Mouse (Mus musculus) left cerebral cortex, adult 8-10 months (tissue): ENCODE data around the gene Gpd1. TPM values are rescaled to one million over a fixed set of nuclear protein-coding genes. Genes with fewer than 3 reads are reported as not detected.
"Not testable (repeated sequence)": the region's sequence is repeated elsewhere in the genome, so short reads cannot be mapped to it uniquely, and the experiment has no call there.

Source experiments
- DNase-seq, 2 experiments: peaks; one replicate each; pipeline ENCODE4 v3.0.0; 2022; ENCODE audit warnings: low spot score in 2 of 2
- total RNA-seq, 4 experiments: library from RNA; stranded (reverse); gene quantifications; 2 replicates each; pipeline ENCODE4 v1.2.4; 2022

Gene Gpd1
- total RNA-seq, 4 experiments from 2014 or later = 72.7 to 86.4 (median 80.4) TPM

DNA sequence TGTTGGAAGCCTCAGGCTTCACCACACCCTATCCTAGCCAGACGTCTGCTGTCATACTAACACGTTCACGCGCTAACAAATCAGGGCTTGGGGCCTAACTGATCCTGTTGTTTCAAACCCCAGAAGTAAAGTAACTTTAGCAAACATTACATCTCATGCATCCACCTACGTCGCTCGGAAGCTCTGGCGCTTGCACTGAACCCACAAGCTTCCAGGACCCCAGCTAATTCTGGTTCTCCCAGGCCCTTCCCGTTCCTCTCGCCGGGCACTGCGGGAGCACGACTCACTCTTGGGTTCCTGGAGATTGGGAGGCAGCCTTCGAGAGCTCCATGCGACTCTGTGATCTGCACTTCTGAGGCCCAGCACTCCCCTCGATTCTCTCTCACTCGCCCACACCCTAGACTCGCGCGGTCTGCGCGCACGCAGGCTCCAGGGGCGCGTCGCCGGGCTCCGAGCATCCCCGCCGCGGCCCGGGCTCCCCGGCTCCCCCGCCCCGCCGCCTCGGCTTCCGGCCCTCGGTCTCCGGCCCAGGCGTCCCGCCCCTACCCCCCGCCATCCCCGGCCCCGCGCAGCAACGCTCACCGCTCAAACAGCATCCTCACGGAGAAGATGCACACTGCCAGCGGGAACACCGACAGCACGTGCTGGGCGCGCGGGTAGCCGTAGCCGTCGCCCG is 54.4 kb downstream of the Gpd1 start:
- peak; percentile 22 to 50 for DNase-seq

DNA sequence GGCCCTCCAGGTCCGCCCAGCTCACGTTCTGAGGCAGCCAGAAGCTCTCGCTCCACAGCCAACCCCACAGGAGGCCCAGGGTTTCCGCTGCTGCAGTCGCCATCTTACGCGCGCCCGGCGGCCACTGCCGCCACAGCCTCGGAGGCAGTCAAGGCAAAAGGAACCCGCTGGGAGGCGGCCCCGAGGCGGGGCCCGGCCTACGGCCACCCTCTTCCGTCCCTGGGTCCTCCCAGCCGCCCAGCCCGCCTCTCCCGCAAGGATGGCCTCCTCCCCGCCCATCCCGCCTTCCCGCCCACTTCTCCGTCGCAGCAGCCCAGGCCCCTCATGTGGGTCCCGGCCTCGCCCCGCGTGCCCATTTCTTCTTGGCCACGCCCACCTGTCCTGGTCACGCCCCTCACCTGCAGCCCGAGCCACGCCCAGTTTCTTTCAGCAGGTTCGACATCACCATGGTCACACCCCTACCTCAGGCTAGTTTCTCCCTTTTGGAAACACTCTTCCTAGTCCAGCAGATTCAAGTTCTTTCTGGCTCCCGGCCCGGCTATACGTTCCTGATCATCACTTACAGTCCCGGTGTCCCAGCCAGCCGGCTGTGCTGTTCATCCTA is 55.1 kb downstream of the Gpd1 start:
- DNase-seq = peak; percentile 69 to 84

DNA sequence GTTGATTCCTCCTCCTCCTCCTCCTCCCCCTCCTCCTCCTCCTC is 55.4 kb downstream of the Gpd1 start, which contains the start of gene Cers5:
Gene Cers5, minus strand, starts transcription at position 5 of the 44 bp plus-strand sequence.
- not testable (repeated sequence) for DNase-seq

DNA sequence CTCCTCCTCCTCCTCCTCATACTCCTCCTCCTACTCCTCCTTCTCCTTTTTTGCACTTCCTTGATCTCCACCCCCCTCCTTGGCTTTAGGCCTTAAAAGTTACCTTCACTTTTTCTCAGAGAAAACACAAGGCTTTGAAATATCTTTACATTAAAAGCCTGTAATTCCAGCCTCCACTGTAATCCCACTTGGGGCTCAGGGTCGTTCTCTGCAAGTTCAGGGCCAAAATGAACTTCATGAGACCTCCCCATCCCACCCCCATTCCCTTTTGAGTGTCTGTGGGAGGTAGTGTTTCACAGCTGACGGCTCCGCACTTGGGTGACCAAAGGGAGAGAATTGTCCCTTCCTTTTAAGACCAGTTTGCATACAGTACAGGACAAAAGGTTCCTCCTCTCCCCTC is 55.6 kb downstream of the Gpd1 start:
- no peak for DNase-seq

Other genes with a start within 250 kb of the Gpd1 start
- 1 to 10 TPM; 4.5 to 6.2 (median 6.2) TPM for gene Bcdin3d, start 242.8 kb upstream of the Gpd1 start, total RNA-seq
- gene Faim2, start 189.3 kb upstream of the Gpd1 start, total RNA-seq = 100 to 1,000 TPM; 421 to 457 (median 452) TPM
- under 1 TPM in 1 of 4 experiments, not detected in 3; 0.39 TPM for gene Aqp2, start 138.5 kb upstream of the Gpd1 start, total RNA-seq
- gene Aqp5, start 126.7 kb upstream of the Gpd1 start, total RNA-seq = under 1 TPM in 3 of 4 experiments, not detected in 1; 0.35 to 0.51 (median 0.46) TPM
- 1 to 10 TPM in 2 of 4 experiments, under 1 TPM in 2; 0.42 to 1.1 (median 0.77) TPM for gene Aqp6, start 116.1 kb upstream of the Gpd1 start, total RNA-seq
- gene Racgap1, start 65.9 kb upstream of the Gpd1 start, total RNA-seq = 10 to 100 TPM in 2 of 4 experiments, 1 to 10 TPM in 2; 9.3 to 11.5 (median 10.2) TPM
- 10 to 100 TPM; 68.4 to 78.4 (median 74.8) TPM for gene Asic1, start 47.1 kb upstream of the Gpd1 start, total RNA-seq
- 100 to 1,000 TPM; 152 to 159 (median 156) TPM for gene Smarcd1, start 15.4 kb upstream of the Gpd1 start, total RNA-seq
- gene Gm17349, start 12.0 kb upstream of the Gpd1 start, total RNA-seq = 1 to 10 TPM; 3.4 to 9.2 (median 4.9) TPM
- gene Cox14, start 8.1 kb downstream of the Gpd1 start, total RNA-seq = 100 to 1,000 TPM; 113 to 131 (median 118) TPM
- gene Cers5, start 55.4 kb downstream of the Gpd1 start, total RNA-seq = 10 to 100 TPM; 31.1 to 37.2 (median 33.9) TPM
- 10 to 100 TPM in 3 of 4 experiments, 1 to 10 TPM in 1; 8.6 to 12.5 (median 10.2) TPM for gene Lima1, start 157.9 kb downstream of the Gpd1 start, total RNA-seq
- gene Fam186a, start 249.5 kb downstream of the Gpd1 start, total RNA-seq = under 1 TPM; 0.02 to 0.07 (median 0.04) TPM